In genomic region chr19:46327531-46328064, GRCm38 (mm10) we compare ENCODE assay signal across 8 mouse cellular contexts. TPM values are rescaled to one million over a fixed set of nuclear protein-coding genes. Genes with fewer than 3 reads are reported as not detected.
A peak's percentile ranks its signal among the peaks of the same experiment; 100 is the strongest.
DNase-seq lines count a peak whose midpoint lies in the region; ATAC-seq and TF ChIP-seq lines count a peak whose summit lies in the region.

No protein-coding gene starts in this region.

- no peak overlapping the region; the same call in 1 of the 2 replicates for H3K27ac ChIP-seq in lung, embryonic 14.5 days (ENCODE audit: low read depth)
- H3K27ac ChIP-seq in embryonic facial prominence, embryonic 13.5 days: peak overlapping the region; percentile 86
- peak overlapping the region; percentile 95 for H3K27ac ChIP-seq in intestine, embryonic 16.5 days (ENCODE audit: low read length)
- H3K27ac ChIP-seq in neural tube, embryonic 12.5 days: peak overlapping the region; percentile 83

- peak overlapping the region; percentile 62; the same call in 1 of the 2 replicates for H3K9ac ChIP-seq in lung, embryonic 14.5 days
- H3K9ac ChIP-seq in embryonic facial prominence, embryonic 13.5 days: peak overlapping the region; percentile 78
- peak overlapping the region; percentile 77 for H3K9ac ChIP-seq in intestine, embryonic 16.5 days (ENCODE audit: low read depth, low read length)
- peak overlapping the region; percentile 73 for H3K9ac ChIP-seq in neural tube, embryonic 12.5 days

- ATAC-seq in lung, embryonic 14.5 days (ENCODE audit: insufficient read depth): no peak
- ATAC-seq in embryonic facial prominence, embryonic 13.5 days (ENCODE audit: insufficient number of reproducible peaks, insufficient read depth, low FRiP score, low TSS enrichment, low read depth): no peak
- ATAC-seq in intestine, embryonic 16.5 days: no peak
- no peak for ATAC-seq in neural tube, embryonic 12.5 days (ENCODE audit: low FRiP score, low read depth)

- WGBS in lung, embryonic 14.5 days: 29% methylated on average over 14 of the region's 14 CpGs
- 34% methylated on average over 14 of the region's 14 CpGs for WGBS in embryonic facial prominence, embryonic 13.5 days
- 25% methylated on average over 14 of the region's 14 CpGs for WGBS in intestine, embryonic 16.5 days
- WGBS in neural tube, embryonic 12.5 days: 30% methylated on average over 14 of the region's 14 CpGs

- peaks cover 49% of the 10 kb centered on the region for H3K27me3 ChIP-seq in lung, embryonic 14.5 days (ENCODE audit: insufficient read depth, low read length)
- H3K27me3 ChIP-seq in embryonic facial prominence, embryonic 13.5 days: peaks cover 59% of the 10 kb centered on the region
- H3K27me3 ChIP-seq in intestine, embryonic 16.5 days (replicated peaks; ENCODE audit: control insufficient read depth, insufficient read depth, low read length): peaks cover 42% of the 10 kb centered on the region
- H3K27me3 ChIP-seq in neural tube, embryonic 12.5 days (replicated peaks): peaks cover 38% of the 10 kb centered on the region

- H3K9me3 ChIP-seq in lung, embryonic 14.5 days (ENCODE audit: low read depth, low read length): no peaks in the 10 kb centered on the region
- no peaks in the 10 kb centered on the region for H3K9me3 ChIP-seq in embryonic facial prominence, embryonic 13.5 days
- H3K9me3 ChIP-seq in intestine, embryonic 16.5 days (ENCODE audit: control insufficient read depth, low read length): no peaks in the 10 kb centered on the region
- no peaks in the 10 kb centered on the region for H3K9me3 ChIP-seq in neural tube, embryonic 12.5 days

- TF ChIP-seq CTCF in lung, embryonic 14.5 days (IDR thresholded peaks at IDR 0.05; ENCODE audit: low read depth): no peak

- no peak for DNase-seq in lung, embryonic 14.5 days
- DNase-seq in lung, postnatal 36 days: no peak
- no peak for DNase-seq in cerebellum, postnatal 4 days (ENCODE audit: low spot score in 2 of 2)
- DNase-seq in frontal cortex, postnatal 25 days (ENCODE audit: low spot score in 2 of 2): no peak
- no peak for DNase-seq in thymus, postnatal 10 days (ENCODE audit: low spot score in 2 of 2)

- H3K4me3 ChIP-seq in lung, embryonic 14.5 days (ENCODE audit: low read depth, low read length): peak overlapping the region; percentile 74
- H3K4me3 ChIP-seq in embryonic facial prominence, embryonic 13.5 days: peak overlapping the region; percentile 73
- peak overlapping the region; percentile 72 for H3K4me3 ChIP-seq in intestine, embryonic 16.5 days (ENCODE audit: low read length)
- H3K4me3 ChIP-seq in neural tube, embryonic 12.5 days: peak overlapping the region; percentile 66

- H3K4me1 ChIP-seq in lung, embryonic 14.5 days (ENCODE audit: insufficient read depth): peaks cover 17% of the 10 kb centered on the region
- peaks cover 30% of the 10 kb centered on the region for H3K4me1 ChIP-seq in embryonic facial prominence, embryonic 13.5 days
- H3K4me1 ChIP-seq in intestine, embryonic 16.5 days (ENCODE audit: control insufficient read depth, insufficient read depth, low read length): peaks cover 29% of the 10 kb centered on the region
- peaks cover 33% of the 10 kb centered on the region for H3K4me1 ChIP-seq in neural tube, embryonic 12.5 days

- peak overlapping the region; percentile 100 for H3K4me2 ChIP-seq in lung, embryonic 14.5 days
- peak overlapping the region; percentile 100 for H3K4me2 ChIP-seq in embryonic facial prominence, embryonic 13.5 days
- peak overlapping the region; percentile 98 for H3K4me2 ChIP-seq in intestine, embryonic 16.5 days (ENCODE audit: low read depth, low read length)
- peak overlapping the region; percentile 100 for H3K4me2 ChIP-seq in neural tube, embryonic 12.5 days (replicated peaks)

- H3K36me3 ChIP-seq in lung, embryonic 14.5 days (ENCODE audit: insufficient read depth): peaks cover 20% of the 10 kb centered on the region
- H3K36me3 ChIP-seq in embryonic facial prominence, embryonic 13.5 days: peaks cover 19% of the 10 kb centered on the region
- H3K36me3 ChIP-seq in intestine, embryonic 16.5 days (ENCODE audit: control insufficient read depth, insufficient read depth, low read length): peaks cover 6% of the 10 kb centered on the region; the same call in 1 of the 2 replicates
- H3K36me3 ChIP-seq in neural tube, embryonic 12.5 days: peaks cover 29% of the 10 kb centered on the region

RNA-seq across cellular contexts. Expression of gene Fbxl15, which starts 0.4 kb away (rescaled TPM):
- 12.6 and 13.1 TPM in 2 replicates for polyA plus RNA-seq in lung, embryonic 14.5 days (2014; fragmentation: Nextera tagmentation; extraction: Ambion mirVana)
- 15.1 and 16.5 TPM in 2 replicates for polyA plus RNA-seq in embryonic facial prominence, embryonic 13.5 days (2015; fragmentation: Nextera tagmentation; extraction: Ambion mirVana)
- 17.3 and 18.9 TPM in 2 replicates for polyA plus RNA-seq in intestine, embryonic 16.5 days (2015; fragmentation: Nextera tagmentation; extraction: Ambion mirVana)
- 26.8 and 28.2 TPM in 2 replicates for polyA plus RNA-seq in neural tube, embryonic 12.5 days (2016; fragmentation: Nextera tagmentation; extraction: Ambion mirVana)

RNA-seq across cellular contexts. Expression of gene Psd, which starts 0.6 kb away (rescaled TPM):
- 9.9 and 10.5 TPM in 2 replicates for polyA plus RNA-seq in lung, embryonic 14.5 days (2014; fragmentation: Nextera tagmentation; extraction: Ambion mirVana)
- polyA plus RNA-seq in embryonic facial prominence, embryonic 13.5 days (2015; fragmentation: Nextera tagmentation; extraction: Ambion mirVana): 5.0 and 6.0 TPM in 2 replicates
- polyA plus RNA-seq in intestine, embryonic 16.5 days (2015; fragmentation: Nextera tagmentation; extraction: Ambion mirVana): 13.2 and 13.6 TPM in 2 replicates
- polyA plus RNA-seq in neural tube, embryonic 12.5 days (2016; fragmentation: Nextera tagmentation; extraction: Ambion mirVana): 29.9 and 31.6 TPM in 2 replicates

RNA-seq across cellular contexts. Expression of gene Cuedc2, which starts 10.9 kb away (rescaled TPM):
- 132 and 145 TPM in 2 replicates for polyA plus RNA-seq in lung, embryonic 14.5 days (2014; fragmentation: Nextera tagmentation; extraction: Ambion mirVana)
- polyA plus RNA-seq in embryonic facial prominence, embryonic 13.5 days (2015; fragmentation: Nextera tagmentation; extraction: Ambion mirVana): 177 and 188 TPM in 2 replicates
- 127 and 132 TPM in 2 replicates for polyA plus RNA-seq in intestine, embryonic 16.5 days (2015; fragmentation: Nextera tagmentation; extraction: Ambion mirVana)
- polyA plus RNA-seq in neural tube, embryonic 12.5 days (2016; fragmentation: Nextera tagmentation; extraction: Ambion mirVana): 284 and 289 TPM in 2 replicates

RNA-seq across cellular contexts. Expression of gene Mfsd13a, which starts 13.3 kb away (rescaled TPM):
- polyA plus RNA-seq in lung, embryonic 14.5 days (2014; fragmentation: Nextera tagmentation; extraction: Ambion mirVana): 9.9 and 11.6 TPM in 2 replicates
- polyA plus RNA-seq in embryonic facial prominence, embryonic 13.5 days (2015; fragmentation: Nextera tagmentation; extraction: Ambion mirVana): 3.3 and 4.3 TPM in 2 replicates
- polyA plus RNA-seq in intestine, embryonic 16.5 days (2015; fragmentation: Nextera tagmentation; extraction: Ambion mirVana): 16.2 and 16.3 TPM in 2 replicates
- 8.5 and 9.3 TPM in 2 replicates for polyA plus RNA-seq in neural tube, embryonic 12.5 days (2016; fragmentation: Nextera tagmentation; extraction: Ambion mirVana)

RNA-seq across cellular contexts. Expression of gene 2310034G01Rik, which starts 22.5 kb away (rescaled TPM):
- 1.1 and 1.3 TPM in 2 replicates for polyA plus RNA-seq in lung, embryonic 14.5 days (2014; fragmentation: Nextera tagmentation; extraction: Ambion mirVana)
- polyA plus RNA-seq in embryonic facial prominence, embryonic 13.5 days (2015; fragmentation: Nextera tagmentation; extraction: Ambion mirVana): 1.5 and 2.3 TPM in 2 replicates
- 1.3 and 1.5 TPM in 2 replicates for polyA plus RNA-seq in intestine, embryonic 16.5 days (2015; fragmentation: Nextera tagmentation; extraction: Ambion mirVana)
- polyA plus RNA-seq in neural tube, embryonic 12.5 days (2016; fragmentation: Nextera tagmentation; extraction: Ambion mirVana): 2.1 and 2.2 TPM in 2 replicates
